Mouse (Mus musculus): ENCODE measurements around the gene Ostf1. TPM values are rescaled to one million over a fixed set of nuclear protein-coding genes. Genes with fewer than 3 reads are reported as not detected.

The Ostf1 gene
- polyA plus RNA-seq, 1 experiment from 2014 or later = 94.1 TPM

DNA sequence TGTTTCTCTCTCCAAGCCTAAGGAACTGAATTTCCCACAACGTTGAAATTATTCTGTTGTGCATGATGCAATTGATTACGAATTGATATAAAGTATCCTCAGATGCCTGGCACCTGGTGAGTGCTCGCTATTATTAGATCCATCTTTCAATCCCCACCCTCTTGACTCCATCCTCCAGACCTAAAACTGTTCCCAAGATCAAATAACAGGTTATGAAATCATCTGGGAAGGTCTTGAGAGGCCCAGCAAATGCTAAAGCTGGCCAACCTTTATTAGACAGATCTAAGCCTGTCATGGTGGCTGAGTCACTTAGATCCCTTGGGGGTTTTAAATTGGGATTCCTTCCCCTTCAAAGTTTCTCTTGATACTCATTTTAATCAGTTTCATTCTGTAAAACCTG, 28.8 kb upstream of the Ostf1 start:
- Histone ChIP-seq H3K9me3 (replicated peaks; ENCODE audit: control insufficient read depth, low read length) (no peaks in the 10 kb centered on the region), H3K27ac (ENCODE audit: low read length) (no peak overlapping the region), H3K4me2 (ENCODE audit: low read depth, low read length) (no peak overlapping the region), H3K4me1 (ENCODE audit: control insufficient read depth, insufficient read depth, low read length) (no peaks in the 10 kb centered on the region), H3K9ac (ENCODE audit: low read length) (no peak overlapping the region), H3K4me3 (ENCODE audit: low read length) (no peak overlapping the region), H3K36me3 (ENCODE audit: control insufficient read depth, insufficient read depth) (no peaks in the 10 kb centered on the region), H3K27me3 (ENCODE audit: control insufficient read depth, insufficient read depth, low read length) (no peaks in the 10 kb centered on the region)
- whole genome bisulfite sequencing = 77% methylated on average over 3 of the region's 3 CpGs
- ATAC-seq (replicated peaks; ENCODE audit: extremely low read depth, insufficient read depth, low FRiP score) = no peak

DNA sequence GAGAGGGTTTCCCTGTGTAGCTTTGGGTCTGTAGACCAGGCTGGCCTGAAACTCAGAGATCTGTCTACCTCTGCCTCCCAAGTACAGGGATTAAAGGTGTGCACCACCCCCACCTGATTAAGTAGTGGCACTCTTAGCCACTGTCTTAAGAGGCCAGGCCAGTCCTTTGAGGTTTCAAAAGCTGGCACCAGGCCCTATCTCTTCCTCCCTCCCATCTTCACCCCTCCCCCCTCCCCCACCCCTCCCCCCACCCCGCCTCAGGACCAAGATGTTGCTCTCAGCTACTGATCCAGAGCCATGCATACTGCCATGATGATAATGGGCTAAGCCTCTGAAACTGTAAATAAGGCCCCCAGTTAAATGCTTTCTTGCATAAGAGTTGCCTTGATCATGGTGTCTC, 27.7 kb upstream of the Ostf1 start:
- H3K36me3 ChIP-seq (ENCODE audit: control insufficient read depth, insufficient read depth) = no peaks in the 10 kb centered on the region
- no peak for ATAC-seq (replicated peaks; ENCODE audit: extremely low read depth, insufficient read depth, low FRiP score)
- no peaks in the 10 kb centered on the region for H3K9me3 ChIP-seq (replicated peaks; ENCODE audit: control insufficient read depth, low read length)
- no peak overlapping the region for H3K9ac ChIP-seq (ENCODE audit: low read length)
- H3K27me3 ChIP-seq (ENCODE audit: control insufficient read depth, insufficient read depth, low read length) = no peaks in the 10 kb centered on the region
- no peak overlapping the region for H3K4me2 ChIP-seq (ENCODE audit: low read depth, low read length)
- peaks cover 7% of the 10 kb centered on the region for H3K4me1 ChIP-seq (ENCODE audit: control insufficient read depth, insufficient read depth, low read length)
- H3K27ac ChIP-seq (ENCODE audit: low read length) = no peak overlapping the region
- no CpG with 5 or more reads among the region's 1 CpGs for WGBS
- H3K4me3 ChIP-seq (ENCODE audit: low read length) = no peak overlapping the region

DNA sequence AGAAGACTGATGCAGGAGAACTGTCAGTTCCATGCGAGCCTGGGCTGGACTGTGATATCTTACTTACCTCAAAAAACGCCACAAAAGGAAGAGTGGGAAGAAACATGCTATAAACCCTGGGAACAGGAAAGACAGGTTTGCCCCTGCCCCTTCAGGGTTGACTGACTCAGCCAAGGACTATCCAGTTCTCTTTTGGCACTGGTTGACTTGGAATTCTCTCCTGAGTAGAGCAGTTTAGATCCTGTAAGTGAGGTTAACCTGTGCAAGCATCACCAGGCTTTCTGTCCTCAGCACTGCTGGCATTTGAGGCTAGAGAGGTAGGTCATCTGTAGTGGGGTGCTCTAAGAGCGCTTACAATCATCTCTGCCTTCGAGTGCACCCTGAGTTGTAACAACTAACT, 26.9 kb upstream of the Ostf1 start:
- H3K9me3 ChIP-seq (replicated peaks; ENCODE audit: control insufficient read depth, low read length) = no peaks in the 10 kb centered on the region
- H3K4me3 ChIP-seq (ENCODE audit: low read length) = no peak overlapping the region
- H3K4me1 ChIP-seq (ENCODE audit: control insufficient read depth, insufficient read depth, low read length) = peaks cover 15% of the 10 kb centered on the region
- H3K9ac ChIP-seq (ENCODE audit: low read length) = no peak overlapping the region
- no peaks in the 10 kb centered on the region for H3K36me3 ChIP-seq (ENCODE audit: control insufficient read depth, insufficient read depth)
- 76% methylated on average over 4 of the region's 4 CpGs for WGBS
- no peak overlapping the region for H3K4me2 ChIP-seq (ENCODE audit: low read depth, low read length)
- H3K27ac ChIP-seq (ENCODE audit: low read length) = no peak overlapping the region
- no peaks in the 10 kb centered on the region for H3K27me3 ChIP-seq (ENCODE audit: control insufficient read depth, insufficient read depth, low read length)
- ATAC-seq (replicated peaks; ENCODE audit: extremely low read depth, insufficient read depth, low FRiP score) = no peak

DNA sequence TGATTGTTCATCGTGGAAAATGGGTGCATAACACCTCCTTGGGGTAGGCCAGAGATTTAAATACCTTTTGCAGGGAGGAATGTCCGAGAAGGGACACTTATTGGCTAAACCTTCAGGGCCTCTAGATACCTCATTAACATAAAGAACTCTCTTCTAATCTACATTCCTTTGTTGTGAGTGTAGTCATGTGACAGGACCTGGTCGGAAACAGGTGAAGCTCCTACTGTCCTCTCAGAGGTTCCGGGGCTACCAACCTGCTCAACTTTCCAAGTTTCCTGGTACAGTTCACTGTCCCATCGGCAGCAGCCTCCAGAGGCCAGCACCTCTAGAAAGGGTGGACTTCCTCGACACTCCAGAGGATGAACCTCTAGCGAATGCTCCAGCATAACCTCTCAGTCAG, 24.4 kb upstream of the Ostf1 start:
- H3K9ac ChIP-seq (ENCODE audit: low read length) = no peak overlapping the region
- H3K4me2 ChIP-seq (ENCODE audit: low read depth, low read length) = no peak overlapping the region
- H3K36me3 ChIP-seq (ENCODE audit: control insufficient read depth, insufficient read depth) = no peaks in the 10 kb centered on the region
- peaks cover 23% of the 10 kb centered on the region for H3K4me1 ChIP-seq (ENCODE audit: control insufficient read depth, insufficient read depth, low read length)
- no peak overlapping the region for H3K27ac ChIP-seq (ENCODE audit: low read length)
- WGBS = 79% methylated on average over 7 of the region's 7 CpGs
- ATAC-seq (replicated peaks; ENCODE audit: extremely low read depth, insufficient read depth, low FRiP score) = no peak
- no peaks in the 10 kb centered on the region for H3K9me3 ChIP-seq (replicated peaks; ENCODE audit: control insufficient read depth, low read length)
- no peak overlapping the region for H3K4me3 ChIP-seq (ENCODE audit: low read length)
- H3K27me3 ChIP-seq (ENCODE audit: control insufficient read depth, insufficient read depth, low read length) = no peaks in the 10 kb centered on the region

DNA sequence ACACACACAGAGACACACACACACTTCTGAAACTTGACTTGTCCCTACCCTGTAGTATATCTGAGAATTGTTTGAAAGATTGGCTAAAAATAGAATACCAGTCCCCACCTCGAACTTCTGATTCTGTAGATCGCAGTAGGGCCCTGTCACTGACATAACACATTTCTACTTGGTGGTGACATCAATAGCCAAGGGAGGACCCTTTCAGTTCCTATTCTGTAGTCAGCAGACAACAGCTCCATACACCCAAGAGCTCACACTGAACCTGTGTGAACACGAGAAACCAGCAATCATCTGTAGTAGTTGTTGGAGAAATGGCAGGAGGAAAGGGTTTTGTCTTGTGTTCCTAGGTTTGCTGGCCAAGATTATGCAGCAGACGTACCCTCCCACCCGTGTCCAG, 23.4 kb upstream of the Ostf1 start:
- no peak for ATAC-seq (replicated peaks; ENCODE audit: extremely low read depth, insufficient read depth, low FRiP score)
- WGBS = 38% methylated on average over 5 of the region's 5 CpGs
- H3K36me3 ChIP-seq (ENCODE audit: control insufficient read depth, insufficient read depth) = no peaks in the 10 kb centered on the region
- H3K27ac ChIP-seq (ENCODE audit: low read length) = peak overlapping the region; percentile 59
- H3K4me3 ChIP-seq (ENCODE audit: low read length) = no peak overlapping the region
- no peaks in the 10 kb centered on the region for H3K9me3 ChIP-seq (replicated peaks; ENCODE audit: control insufficient read depth, low read length)
- H3K9ac ChIP-seq (ENCODE audit: low read length) = no peak overlapping the region
- H3K4me1 ChIP-seq (ENCODE audit: control insufficient read depth, insufficient read depth, low read length) = peaks cover 23% of the 10 kb centered on the region
- no peak overlapping the region for H3K4me2 ChIP-seq (ENCODE audit: low read depth, low read length)
- no peaks in the 10 kb centered on the region for H3K27me3 ChIP-seq (ENCODE audit: control insufficient read depth, insufficient read depth, low read length)

DNA sequence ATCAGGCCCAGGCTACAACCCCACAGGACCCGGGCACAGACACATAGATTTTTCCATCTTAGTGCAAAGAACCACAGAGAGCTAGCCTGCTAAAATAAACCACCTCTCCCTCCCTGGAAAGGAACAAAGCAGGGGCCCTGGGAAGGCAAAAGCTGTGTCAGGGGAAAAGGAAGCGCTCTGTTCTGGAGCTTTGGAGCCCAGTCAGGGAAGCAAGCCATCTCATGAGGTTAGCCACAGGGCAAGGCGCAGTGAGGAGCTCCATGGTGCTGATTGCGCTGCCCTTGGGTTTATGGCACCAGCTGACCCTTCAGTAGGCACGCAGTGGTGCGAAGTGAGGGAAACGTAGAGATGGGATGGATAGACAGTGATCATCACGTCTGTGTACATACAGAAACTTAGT, 22.7 kb upstream of the Ostf1 start:
- WGBS = 80% methylated on average over 8 of the region's 8 CpGs
- peak overlapping the region; percentile 59; the same call in 1 of the 2 replicates for H3K27ac ChIP-seq (ENCODE audit: low read length)

DNA sequence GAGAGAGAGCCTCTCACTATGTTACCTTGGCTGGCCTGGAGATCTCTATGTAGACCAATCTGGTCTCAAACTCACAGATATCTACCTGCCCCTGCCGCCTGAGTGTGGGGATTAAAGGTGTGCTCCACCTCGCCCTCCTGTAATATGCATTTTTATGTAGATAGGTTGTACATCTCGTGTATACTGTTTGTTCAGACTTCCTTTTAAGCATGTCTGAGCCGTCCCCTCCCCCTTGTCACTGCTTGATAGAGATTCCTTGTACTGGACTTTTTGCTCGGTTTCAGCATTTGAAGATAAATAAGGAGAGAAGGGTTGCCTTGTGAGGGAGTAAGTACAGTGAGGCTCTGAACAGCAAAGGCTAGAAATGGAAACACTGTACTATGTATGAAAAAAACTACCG, 21.4 kb upstream of the Ostf1 start:
- H3K27me3 ChIP-seq (ENCODE audit: control insufficient read depth, insufficient read depth, low read length) = no peaks in the 10 kb centered on the region
- H3K4me2 ChIP-seq (ENCODE audit: low read depth, low read length) = no peak overlapping the region
- H3K36me3 ChIP-seq (ENCODE audit: control insufficient read depth, insufficient read depth) = no peaks in the 10 kb centered on the region
- WGBS = 67% methylated on average over 6 of the region's 6 CpGs
- H3K27ac ChIP-seq (ENCODE audit: low read length) = peak overlapping the region; percentile 4; the same call in 1 of the 2 replicates
- no peaks in the 10 kb centered on the region for H3K9me3 ChIP-seq (replicated peaks; ENCODE audit: control insufficient read depth, low read length)
- no peak for ATAC-seq (replicated peaks; ENCODE audit: extremely low read depth, insufficient read depth, low FRiP score)
- H3K4me1 ChIP-seq (ENCODE audit: control insufficient read depth, insufficient read depth, low read length) = peaks cover 23% of the 10 kb centered on the region
- no peak overlapping the region for H3K9ac ChIP-seq (ENCODE audit: low read length)
- H3K4me3 ChIP-seq (ENCODE audit: low read length) = no peak overlapping the region

More for the DNA sequence above, 22.7 kb upstream of the Ostf1 start:
- Histone ChIP-seq H3K36me3 (ENCODE audit: control insufficient read depth, insufficient read depth) (no peaks in the 10 kb centered on the region), H3K9me3 (replicated peaks; ENCODE audit: control insufficient read depth, low read length) (no peaks in the 10 kb centered on the region), H3K4me3 (ENCODE audit: low read length) (no peak overlapping the region), H3K4me2 (ENCODE audit: low read depth, low read length) (no peak overlapping the region), H3K4me1 (ENCODE audit: control insufficient read depth, insufficient read depth, low read length) (peaks cover 23% of the 10 kb centered on the region), H3K9ac (ENCODE audit: low read length) (no peak overlapping the region), H3K27me3 (ENCODE audit: control insufficient read depth, insufficient read depth, low read length) (no peaks in the 10 kb centered on the region)
- no peak for ATAC-seq (replicated peaks; ENCODE audit: extremely low read depth, insufficient read depth, low FRiP score)

DNA sequence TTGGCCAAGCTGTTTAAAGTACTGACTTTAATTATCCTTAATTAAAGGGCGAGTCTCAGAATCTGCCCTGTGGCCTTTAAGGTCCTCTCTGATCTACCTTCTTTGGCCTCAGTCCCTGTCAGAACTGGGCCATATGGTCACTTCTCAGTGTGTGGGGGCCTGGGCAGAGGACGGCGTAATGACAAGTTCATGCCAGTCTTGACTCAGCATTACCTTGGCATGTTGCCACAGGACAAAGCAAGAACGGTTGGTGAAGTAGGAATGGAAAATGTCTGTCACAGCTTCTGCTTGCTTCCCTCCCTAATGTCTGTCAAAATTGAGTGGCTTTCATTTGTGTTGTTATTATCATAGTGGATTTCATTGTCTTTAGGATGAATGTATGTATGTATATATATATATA, 21.0 kb upstream of the Ostf1 start:
- WGBS = 47% methylated on average over 4 of the region's 4 CpGs

DNA sequence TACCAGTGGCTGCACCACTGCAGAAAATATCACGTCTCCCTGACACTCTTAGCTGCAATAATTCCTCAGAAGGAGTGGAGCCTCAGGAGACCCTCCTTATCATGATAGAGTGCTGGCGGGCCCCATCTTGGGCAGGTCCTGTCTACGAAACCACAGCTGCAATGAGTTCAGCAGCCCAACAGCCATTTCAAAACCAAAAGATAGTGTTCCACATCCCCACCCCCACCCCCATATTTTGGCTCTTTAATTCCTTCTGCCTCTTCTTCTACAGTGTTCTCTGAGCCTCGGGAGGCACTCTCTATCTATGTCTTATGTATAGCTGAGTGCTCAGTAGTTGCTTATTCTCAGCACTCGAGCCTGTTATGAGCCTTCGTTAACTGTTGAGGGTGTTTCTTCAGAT, 18.9 kb upstream of the Ostf1 start:
- Histone ChIP-seq H3K4me2 (ENCODE audit: low read depth, low read length) (no peak overlapping the region), H3K9me3 (replicated peaks; ENCODE audit: control insufficient read depth, low read length) (no peaks in the 10 kb centered on the region), H3K27ac (ENCODE audit: low read length) (no peak overlapping the region), H3K9ac (ENCODE audit: low read length) (no peak overlapping the region), H3K4me3 (ENCODE audit: low read length) (no peak overlapping the region), H3K4me1 (ENCODE audit: control insufficient read depth, insufficient read depth, low read length) (peaks cover 23% of the 10 kb centered on the region), H3K27me3 (ENCODE audit: control insufficient read depth, insufficient read depth, low read length) (no peaks in the 10 kb centered on the region), H3K36me3 (ENCODE audit: control insufficient read depth, insufficient read depth) (no peaks in the 10 kb centered on the region)
- WGBS = 71% methylated on average over 6 of the region's 6 CpGs
- ATAC-seq (replicated peaks; ENCODE audit: extremely low read depth, insufficient read depth, low FRiP score) = no peak

More for the DNA sequence above, 21.0 kb upstream of the Ostf1 start:
- no peak; the same call in 1 of the 2 replicates for ATAC-seq (replicated peaks; ENCODE audit: extremely low read depth, insufficient read depth, low FRiP score)
- no peak overlapping the region for H3K4me3 ChIP-seq (ENCODE audit: low read length)
- H3K27me3 ChIP-seq (ENCODE audit: control insufficient read depth, insufficient read depth, low read length) = no peaks in the 10 kb centered on the region
- peaks cover 23% of the 10 kb centered on the region for H3K4me1 ChIP-seq (ENCODE audit: control insufficient read depth, insufficient read depth, low read length)
- peak overlapping the region; percentile 42 for H3K27ac ChIP-seq (ENCODE audit: low read length)
- no peaks in the 10 kb centered on the region for H3K9me3 ChIP-seq (replicated peaks; ENCODE audit: control insufficient read depth, low read length)
- H3K36me3 ChIP-seq (ENCODE audit: control insufficient read depth, insufficient read depth) = no peaks in the 10 kb centered on the region
- H3K4me2 ChIP-seq (ENCODE audit: low read depth, low read length) = no peak overlapping the region
- H3K9ac ChIP-seq (ENCODE audit: low read length) = no peak overlapping the region

DNA sequence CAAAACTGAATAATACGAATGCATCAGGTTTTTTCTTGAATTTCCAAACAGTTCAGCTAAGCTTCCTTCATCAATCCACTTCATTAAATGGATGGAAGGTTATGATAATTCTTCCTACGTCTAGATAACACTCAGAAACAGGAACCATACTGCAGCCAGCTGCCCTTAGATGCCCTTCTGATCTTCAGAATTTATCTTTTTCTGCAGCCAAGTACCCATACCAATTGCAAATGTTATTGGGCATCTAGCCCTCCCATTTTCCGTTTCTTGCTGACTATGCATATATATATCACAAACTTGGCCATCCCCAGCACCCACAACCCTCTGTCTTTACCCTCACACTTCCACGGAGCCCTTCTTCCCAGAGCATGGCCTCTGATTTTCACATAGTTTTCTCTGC, 18.3 kb upstream of the Ostf1 start:
- WGBS = 81% methylated on average over 4 of the region's 4 CpGs
- H3K4me1 ChIP-seq (ENCODE audit: control insufficient read depth, insufficient read depth, low read length) = peaks cover 20% of the 10 kb centered on the region
- H3K4me3 ChIP-seq (ENCODE audit: low read length) = no peak overlapping the region
- H3K9ac ChIP-seq (ENCODE audit: low read length) = no peak overlapping the region
- H3K27me3 ChIP-seq (ENCODE audit: control insufficient read depth, insufficient read depth, low read length) = no peaks in the 10 kb centered on the region
- no peaks in the 10 kb centered on the region for H3K36me3 ChIP-seq (ENCODE audit: control insufficient read depth, insufficient read depth)
- no peak overlapping the region for H3K4me2 ChIP-seq (ENCODE audit: low read depth, low read length)
- no peaks in the 10 kb centered on the region for H3K9me3 ChIP-seq (replicated peaks; ENCODE audit: control insufficient read depth, low read length)
- H3K27ac ChIP-seq (ENCODE audit: low read length) = no peak overlapping the region
- no peak for ATAC-seq (replicated peaks; ENCODE audit: extremely low read depth, insufficient read depth, low FRiP score)

Data from heart, embryonic 16.5 days (tissue).